In genomic region chr12:30605941-30606340, GRCm38 (mm10) we compare ENCODE assay signal across 26 mouse cellular contexts. TPM values are rescaled to one million over a fixed set of nuclear protein-coding genes. Genes with fewer than 3 reads are reported as not detected.
DNase-seq lines count a peak whose midpoint lies in the region; ATAC-seq lines count a peak whose summit lies in the region.
"Had no signal": no experiment of that assay in that cellular context is flagged by ENCODE, and none has a peak within 500 bp of the region (broad histone marks: within the 10 kb centered on the region; RNA-seq: fewer than 3 reads in every experiment).

No protein-coding gene starts in this region.

- H3K79me2 ChIP-seq in macrophage (ENCODE audit: inconsistent target): no peaks in the 10 kb centered on the region

- H3K36me3 ChIP-seq in heart, embryonic 11.5 days (ENCODE audit: control insufficient read depth, insufficient read depth, low read length): no peaks in the 10 kb centered on the region
- H3K36me3 ChIP-seq in lung, embryonic 16.5 days (ENCODE audit: control insufficient read depth, insufficient read depth, low read length): no peaks in the 10 kb centered on the region
- no peaks in the 10 kb centered on the region for H3K36me3 ChIP-seq in macrophage (ENCODE audit: inconsistent target)
- H3K36me3 ChIP-seq: embryonic facial prominence, embryonic 12.5 days; embryonic facial prominence, embryonic 15.5 days; heart, embryonic 12.5 days; heart, embryonic 15.5 days; hindbrain, embryonic 10.5 days; hindbrain, embryonic 13.5 days had no signal

- no peak overlapping the region for H3K9ac ChIP-seq in heart, embryonic 11.5 days (ENCODE audit: low read depth, low read length)
- H3K9ac ChIP-seq in lung, embryonic 16.5 days (ENCODE audit: low read length): no peak overlapping the region
- H3K9ac ChIP-seq: embryonic facial prominence, embryonic 12.5 days; embryonic facial prominence, embryonic 15.5 days; forebrain, postnatal 0 days; heart, embryonic 12.5 days; heart, embryonic 15.5 days; hindbrain, embryonic 13.5 days had no signal

- ATAC-seq in heart, embryonic 11.5 days (replicated peaks; ENCODE audit: insufficient number of reproducible peaks, low FRiP score, low TSS enrichment): no peak
- ATAC-seq in lung, embryonic 16.5 days (ENCODE audit: low read depth): peak; percentile 49
- ATAC-seq: activated CD4-positive, CD25-positive, alpha-beta regulatory T cell, adult 4 months; forebrain, embryonic 14.5 days; hindbrain, embryonic 16.5 days had no signal

- DNase-seq in heart, adult 11 months: peak; percentile 66
- peak; percentile 36 for DNase-seq in lung, postnatal 14 days
- DNase-seq in kidney, postnatal 4 days: no peak
- DNase-seq in layer of hippocampus, postnatal 25 days (ENCODE audit: extremely low spot score in 1 of 2, low spot score in 1 of 2): no peak
- DNase-seq in kidney, postnatal 10 days: no peak
- DNase-seq: adrenal gland, adult 8-10 months; adrenal gland, postnatal 25 days; cerebellum, adult 18-20 months; cerebellum, adult 9-10 months; cerebellum, postnatal 14 days; forebrain, postnatal 0 days; gastrocnemius, postnatal 25 days; heart, postnatal 10 days; heart, postnatal 36 days had no signal

- 86% methylated on average over 6 of the region's 6 CpGs for WGBS in heart, embryonic 11.5 days (ENCODE audit: insufficient replicate concordance)
- WGBS in lung, embryonic 16.5 days: 65% methylated on average over 6 of the region's 6 CpGs
- 94% methylated on average over 6 of the region's 6 CpGs for WGBS in macrophage (ENCODE audit: missing documents)

- no peaks in the 10 kb centered on the region for H3K9me3 ChIP-seq in heart, embryonic 11.5 days (replicated peaks; ENCODE audit: control insufficient read depth, low read length)
- no peaks in the 10 kb centered on the region for H3K9me3 ChIP-seq in lung, embryonic 16.5 days (ENCODE audit: control insufficient read depth, low read length)
- H3K9me3 ChIP-seq: embryonic facial prominence, embryonic 12.5 days; embryonic facial prominence, embryonic 15.5 days; heart, embryonic 12.5 days; heart, embryonic 15.5 days; hindbrain, embryonic 10.5 days; hindbrain, embryonic 13.5 days had no signal

- H3K4me2 ChIP-seq in heart, embryonic 11.5 days: no peak overlapping the region
- H3K4me2 ChIP-seq in lung, embryonic 16.5 days (ENCODE audit: low read depth, low read length): no peak overlapping the region
- H3K4me2 ChIP-seq: embryonic facial prominence, embryonic 12.5 days; embryonic facial prominence, embryonic 15.5 days; heart, embryonic 12.5 days; heart, embryonic 15.5 days; hindbrain, embryonic 13.5 days had no signal

- H3K4me3 ChIP-seq in heart, embryonic 11.5 days (ENCODE audit: low read depth, low read length): no peak overlapping the region
- no peak overlapping the region for H3K4me3 ChIP-seq in lung, embryonic 16.5 days (ENCODE audit: low read length)
- no peak overlapping the region for H3K4me3 ChIP-seq in macrophage (ENCODE audit: inconsistent target)
- H3K4me3 ChIP-seq: embryonic facial prominence, embryonic 12.5 days; embryonic facial prominence, embryonic 15.5 days; heart, embryonic 12.5 days; heart, embryonic 15.5 days; hindbrain, embryonic 10.5 days; hindbrain, embryonic 13.5 days had no signal

- H3K27me3 ChIP-seq in heart, embryonic 11.5 days (ENCODE audit: control insufficient read depth, insufficient read depth, low read length): no peaks in the 10 kb centered on the region
- no peaks in the 10 kb centered on the region for H3K27me3 ChIP-seq in lung, embryonic 16.5 days (ENCODE audit: control insufficient read depth, insufficient read depth, low read depth, low read length)
- H3K27me3 ChIP-seq: embryonic facial prominence, embryonic 12.5 days; embryonic facial prominence, embryonic 15.5 days; heart, embryonic 12.5 days; heart, embryonic 15.5 days; hindbrain, embryonic 13.5 days had no signal

- H3K4me1 ChIP-seq in heart, embryonic 11.5 days (ENCODE audit: control insufficient read depth, insufficient read depth, low read length): no peaks in the 10 kb centered on the region
- 0 out of 2 replicates have a peak, but pooled peaks cover 3% of the 10 kb centered on the region for H3K4me1 ChIP-seq in lung, embryonic 16.5 days (replicated peaks; ENCODE audit: control insufficient read depth, insufficient read depth, low read length)
- H3K4me1 ChIP-seq: heart, embryonic 12.5 days; heart, embryonic 15.5 days; hindbrain, embryonic 13.5 days had no signal

- no peak overlapping the region for H3K27ac ChIP-seq in heart, embryonic 11.5 days (ENCODE audit: low read depth, low read length)
- no peak overlapping the region for H3K27ac ChIP-seq in lung, embryonic 16.5 days (ENCODE audit: low read length)
- H3K27ac ChIP-seq in macrophage: peak overlapping the region; percentile 81
- H3K27ac ChIP-seq: embryonic facial prominence, embryonic 15.5 days; heart, embryonic 15.5 days; hindbrain, embryonic 10.5 days; hindbrain, embryonic 13.5 days had no signal

RNA-seq across cellular contexts. Expression of gene Tmem18, which starts 21.7 kb away (rescaled TPM):
- polyA plus RNA-seq in heart, embryonic 11.5 days (2014; fragmentation: Nextera tagmentation; extraction: Ambion mirVana): 13.7 and 15.7 TPM in 2 replicates
- polyA plus RNA-seq in lung, embryonic 16.5 days (2015; fragmentation: Nextera tagmentation; extraction: Ambion mirVana): 33.0 and 34.4 TPM in 2 replicates
- total RNA-seq in macrophage (2018; cell fraction: chromatin; rRNA removed): 10 to 100 TPM in 21 of 26 experiments, 1 to 10 TPM in 5; 6.3 to 54.7 (median 24.4) TPM
- total RNA-seq in macrophage (2018; cell fraction: cytosol; rRNA removed): 10 to 100 TPM in 20 of 26 experiments, 1 to 10 TPM in 6; 6.8 to 22.0 (median 12.9) TPM
- total RNA-seq in macrophage (2018; cell fraction: nucleus; rRNA removed): 10 to 100 TPM in 24 of 26 experiments, 1 to 10 TPM in 2; 9.4 to 41.1 (median 15.9) TPM
- polyA plus RNA-seq in macrophage (2018): 14.2 to 19.3 TPM (median 18.3 TPM) in 3 replicates
- total RNA-seq in layer of hippocampus, postnatal 25 days (2021): 10 to 100 TPM; 35.3 to 40.2 TPM

Comparison
In these comparisons a context has a peak if more than half of its experiments do, and no peak if none do; other contexts are left out.
1. DNase-seq: peak in heart, adult 11 months (single experiment) and lung, postnatal 14 days (single experiment); none in kidney, postnatal 4 days (0 of 2), layer of hippocampus, postnatal 25 days (0 of 2) and kidney, postnatal 10 days (single experiment).